In the genomic region with DNA sequence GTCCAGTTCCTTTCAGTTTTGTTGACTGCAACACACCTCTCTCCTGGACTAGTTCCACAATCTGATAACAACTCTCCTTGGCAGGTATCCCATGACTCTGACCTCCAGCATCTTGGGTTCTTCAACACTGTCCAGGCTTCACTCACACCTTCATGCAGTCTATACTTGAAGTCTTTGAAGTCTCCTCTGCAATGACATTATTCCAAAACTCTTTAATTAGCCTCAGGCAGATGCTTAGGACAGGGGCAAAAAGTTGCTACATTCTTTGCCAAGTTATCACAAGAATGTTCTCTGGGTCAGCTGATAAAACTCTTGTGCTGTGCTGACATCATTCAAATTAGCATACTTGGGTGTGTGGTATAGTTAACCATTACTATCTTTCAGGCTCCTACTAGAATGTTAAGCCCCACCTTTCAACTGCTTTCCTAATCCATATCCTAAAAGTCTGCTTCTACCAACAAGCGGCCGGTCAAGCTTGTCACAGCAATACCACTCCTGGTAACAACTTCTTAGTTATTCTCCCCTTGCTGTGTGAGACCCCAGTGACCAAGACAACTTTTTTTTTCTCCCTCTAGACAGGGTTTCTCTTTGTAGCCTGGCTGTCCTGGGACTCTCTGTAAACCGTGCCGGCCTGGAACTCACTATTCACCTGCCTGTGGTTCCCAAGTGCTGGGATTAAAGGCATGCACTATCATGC, we compare ENCODE assay signal across 11 mouse cellular contexts. TPM values are rescaled to one million over a fixed set of nuclear protein-coding genes. Genes with fewer than 3 reads are reported as not detected.
A peak's percentile ranks its signal among the peaks of the same experiment; 100 is the strongest.
DNase-seq lines count a peak whose midpoint lies in the region; ATAC-seq and TF ChIP-seq lines count a peak whose summit lies in the region.
"Had no signal": no experiment of that assay in that cellular context is flagged by ENCODE, and none has a peak within 500 bp of the region (broad histone marks: within the 10 kb centered on the region; RNA-seq: fewer than 3 reads in every experiment).

No protein-coding gene starts in this region.

- peak overlapping the region; percentile 88 for H3K27ac ChIP-seq in heart, embryonic 15.5 days
- peak overlapping the region; percentile 74 for H3K27ac ChIP-seq in liver, postnatal 0 days (ENCODE audit: low read depth)
- H3K27ac ChIP-seq in midbrain, embryonic 11.5 days (ENCODE audit: low read depth, low read length), result no peak overlapping the region
- H3K27ac ChIP-seq: embryonic facial prominence, embryonic 13.5 days; hindbrain, embryonic 15.5 days; lung, embryonic 15.5 days had no signal

- 46% methylated on average over 4 of the region's 4 CpGs for WGBS in heart, embryonic 15.5 days
- 46% methylated on average over 4 of the region's 4 CpGs for WGBS in liver, postnatal 0 days (ENCODE audit: insufficient replicate concordance)
- 94% methylated on average over 4 of the region's 4 CpGs for WGBS in midbrain, embryonic 11.5 days

- no peaks in the 10 kb centered on the region for H3K27me3 ChIP-seq in heart, embryonic 15.5 days
- no peaks in the 10 kb centered on the region for H3K27me3 ChIP-seq in liver, postnatal 0 days (ENCODE audit: insufficient read depth, low read length)
- no peaks in the 10 kb centered on the region for H3K27me3 ChIP-seq in midbrain, embryonic 11.5 days (ENCODE audit: control insufficient read depth, insufficient read depth, low read length)
- H3K27me3 ChIP-seq: embryonic facial prominence, embryonic 13.5 days; hindbrain, embryonic 15.5 days; lung, embryonic 15.5 days had no signal

- H3K36me3 ChIP-seq in heart, embryonic 15.5 days, result no peaks in the 10 kb centered on the region
- H3K36me3 ChIP-seq in liver, postnatal 0 days (replicated peaks; ENCODE audit: insufficient read depth, low read length), result peaks cover 8% of the 10 kb centered on the region; the same call in 1 of the 2 replicates
- no peaks in the 10 kb centered on the region for H3K36me3 ChIP-seq in midbrain, embryonic 11.5 days (ENCODE audit: control insufficient read depth, insufficient read depth, low read length)
- H3K36me3 ChIP-seq: embryonic facial prominence, embryonic 13.5 days; hindbrain, embryonic 15.5 days; lung, embryonic 15.5 days had no signal

- no peak for TF ChIP-seq CTCF in liver, postnatal 0 days (IDR thresholded peaks at IDR 0.05; ENCODE audit: low read depth)

- TF ChIP-seq EP300 in liver, postnatal 0 days (IDR thresholded peaks at IDR 0.05; ENCODE audit: low read depth), result peak; percentile 80; the same call in 1 of the 2 replicates

- H3K9me3 ChIP-seq in heart, embryonic 15.5 days (replicated peaks), result no peaks in the 10 kb centered on the region
- H3K9me3 ChIP-seq in liver, postnatal 0 days (ENCODE audit: low read length), result no peaks in the 10 kb centered on the region
- H3K9me3 ChIP-seq in midbrain, embryonic 11.5 days (ENCODE audit: control insufficient read depth, low read length), result no peaks in the 10 kb centered on the region
- H3K9me3 ChIP-seq: embryonic facial prominence, embryonic 13.5 days; hindbrain, embryonic 15.5 days; lung, embryonic 15.5 days had no signal

- peak; percentile 32 for DNase-seq in MEL-GATA-1-ER (ENCODE audit: extremely low read depth, low read depth)
- peak; percentile 3 for DNase-seq in adrenal gland, postnatal 25 days
- peak; percentile 21 for DNase-seq in liver, postnatal 0 days
- DNase-seq in midbrain, embryonic 11.5 days (ENCODE audit: low spot score, missing footprints), result no peak
- DNase-seq in thymus, postnatal 14 days, result no peak
- DNase-seq in cerebellum, postnatal 36 days, result no peak
- DNase-seq in layer of hippocampus, postnatal 36 days, result no peak

- no peak overlapping the region for H3K4me3 ChIP-seq in heart, embryonic 15.5 days
- peak overlapping the region; percentile 17; the same call in 1 of the 2 replicates for H3K4me3 ChIP-seq in liver, postnatal 0 days (ENCODE audit: low read depth, low read length)
- H3K4me3 ChIP-seq in midbrain, embryonic 11.5 days (ENCODE audit: low read depth, low read length), result no peak overlapping the region
- H3K4me3 ChIP-seq: embryonic facial prominence, embryonic 13.5 days; hindbrain, embryonic 15.5 days; lung, embryonic 15.5 days had no signal

- no peak overlapping the region for H3K9ac ChIP-seq in heart, embryonic 15.5 days
- H3K9ac ChIP-seq in liver, postnatal 0 days (replicated peaks), result no peak overlapping the region; the same call in 1 of the 2 replicates
- no peak overlapping the region for H3K9ac ChIP-seq in midbrain, embryonic 11.5 days (ENCODE audit: low read length)
- H3K9ac ChIP-seq: embryonic facial prominence, embryonic 13.5 days; hindbrain, embryonic 15.5 days; lung, embryonic 15.5 days had no signal

- peak overlapping the region; percentile 39 for H3K4me2 ChIP-seq in heart, embryonic 15.5 days
- peak overlapping the region; percentile 52 for H3K4me2 ChIP-seq in liver, postnatal 0 days (ENCODE audit: low read depth, low read length)
- H3K4me2 ChIP-seq in midbrain, embryonic 11.5 days, result no peak overlapping the region
- H3K4me2 ChIP-seq: embryonic facial prominence, embryonic 13.5 days; hindbrain, embryonic 15.5 days; lung, embryonic 15.5 days had no signal

- peak; percentile 64; the same call in 1 of the 2 replicates for ATAC-seq in heart, embryonic 15.5 days (replicated peaks; ENCODE audit: insufficient number of reproducible peaks, insufficient read depth, low FRiP score, low read depth)
- peak; percentile 96 for ATAC-seq in liver, postnatal 0 days
- no peak for ATAC-seq in midbrain, embryonic 11.5 days (ENCODE audit: low FRiP score)

- peaks cover 49% of the 10 kb centered on the region for H3K4me1 ChIP-seq in heart, embryonic 15.5 days (replicated peaks)
- peaks cover 38% of the 10 kb centered on the region for H3K4me1 ChIP-seq in liver, postnatal 0 days (ENCODE audit: insufficient read depth)
- H3K4me1 ChIP-seq in midbrain, embryonic 11.5 days (ENCODE audit: control insufficient read depth, insufficient read depth, low read length), result no peaks in the 10 kb centered on the region

RNA-seq across cellular contexts. Expression of a gene that starts 13.8 kb away (rescaled TPM):
- 445 and 531 TPM in 2 replicates for total RNA-seq in adrenal gland, postnatal 25 days (2021)
- 212 and 253 TPM in 2 replicates for polyA plus RNA-seq in heart, embryonic 15.5 days (2015; fragmentation: Nextera tagmentation; extraction: Ambion mirVana)
- polyA plus RNA-seq in liver, postnatal 0 days (2015; fragmentation: Nextera tagmentation; extraction: Ambion mirVana), result 90.7 and 94.5 TPM in 2 replicates
- polyA plus RNA-seq in midbrain, embryonic 11.5 days (2014; fragmentation: Nextera tagmentation; extraction: Ambion mirVana), result 247 and 272 TPM in 2 replicates
- 100 to 1,000 TPM; 447 to 463 TPM for total RNA-seq in layer of hippocampus, postnatal 36 days (2021)

Comparison
In these comparisons a context has a peak if more than half of its experiments do, and no peak if none do; other contexts are left out.
1. DNase-seq: peak in MEL-GATA-1-ER (single experiment), adrenal gland, postnatal 25 days (single experiment) and liver, postnatal 0 days (single experiment); none in midbrain, embryonic 11.5 days (single experiment), thymus, postnatal 14 days (single experiment), cerebellum, postnatal 36 days (0 of 2) and layer of hippocampus, postnatal 36 days (0 of 2).